Mouse (Mus musculus): ENCODE measurements around the gene Ppp1r14c. TPM values are rescaled to one million over a fixed set of nuclear protein-coding genes. Genes with fewer than 3 reads are reported as not detected.
"Not testable (repeated sequence)": the region's sequence is repeated elsewhere in the genome, so short reads cannot be mapped to it uniquely, and the experiment has no call there.

The Ppp1r14c gene
- polyA plus RNA-seq, 1 experiment from 2014 or later = 0.19 TPM

DNA sequence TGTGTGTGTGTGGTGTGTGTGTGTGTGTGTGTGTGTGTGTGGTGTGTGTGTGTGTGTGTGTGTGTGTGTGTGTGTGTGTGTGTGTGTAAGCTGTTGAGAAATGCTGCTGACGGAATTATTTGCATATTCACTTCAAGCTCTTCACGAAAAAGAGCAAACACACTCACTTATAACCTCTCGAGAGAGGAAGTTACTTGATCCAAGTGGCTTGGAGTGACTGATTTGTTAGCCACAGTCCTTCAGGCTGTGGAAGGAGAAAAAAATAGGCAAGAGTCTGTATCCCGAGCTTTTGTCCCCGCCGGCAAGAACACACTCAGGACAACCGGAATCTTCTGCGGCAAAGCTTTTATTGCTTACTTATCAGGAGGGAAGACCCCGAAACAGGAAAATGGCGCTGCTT, 80.9 kb downstream of the Ppp1r14c start:
- H3K36me3 ChIP-seq, H3K9ac ChIP-seq: not testable (repeated sequence)
- WGBS (ENCODE audit: insufficient replicate concordance) = 79% methylated on average over 10 of the region's 10 CpGs

DNA sequence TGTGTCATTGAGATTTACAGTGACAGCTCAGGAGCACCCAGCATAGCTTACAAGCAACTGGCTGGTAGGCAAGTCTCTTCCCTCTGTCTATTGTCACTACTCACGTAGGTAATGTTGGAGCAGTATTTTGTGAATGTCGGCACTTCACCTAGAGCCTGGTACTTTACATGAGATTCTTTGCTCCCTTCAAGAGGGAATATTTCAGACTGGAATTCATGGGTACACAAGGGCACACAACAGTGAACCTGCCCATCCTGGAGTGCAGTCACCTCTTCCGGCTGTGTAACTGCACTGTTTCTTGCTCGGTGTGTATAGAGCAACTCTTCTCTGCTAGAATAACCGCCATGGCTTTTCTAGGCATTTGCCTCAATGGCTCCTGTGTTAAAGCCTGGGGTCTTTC, 82.8 kb downstream of the Ppp1r14c start:
- Histone ChIP-seq H3K9me3 (replicated peaks) (no peaks in the 10 kb centered on the region), H3K4me1 (no peaks in the 10 kb centered on the region), H3K4me3 (no peak overlapping the region), H3K4me2 (no peak overlapping the region), H3K9ac (no peak overlapping the region), H3K27ac (no peak overlapping the region), H3K36me3 (no peaks in the 10 kb centered on the region), H3K27me3 (replicated peaks) (no peaks in the 10 kb centered on the region)
- ATAC-seq = no peak
- WGBS (ENCODE audit: insufficient replicate concordance) = 79% methylated on average over 5 of the region's 5 CpGs

More for the DNA sequence above, 80.9 kb downstream of the Ppp1r14c start:
- not testable (repeated sequence) for H3K4me3 ChIP-seq; H3K9me3 ChIP-seq (replicated peaks); H3K4me1 ChIP-seq; H3K4me2 ChIP-seq; ATAC-seq; H3K27ac ChIP-seq; H3K27me3 ChIP-seq (replicated peaks)

DNA sequence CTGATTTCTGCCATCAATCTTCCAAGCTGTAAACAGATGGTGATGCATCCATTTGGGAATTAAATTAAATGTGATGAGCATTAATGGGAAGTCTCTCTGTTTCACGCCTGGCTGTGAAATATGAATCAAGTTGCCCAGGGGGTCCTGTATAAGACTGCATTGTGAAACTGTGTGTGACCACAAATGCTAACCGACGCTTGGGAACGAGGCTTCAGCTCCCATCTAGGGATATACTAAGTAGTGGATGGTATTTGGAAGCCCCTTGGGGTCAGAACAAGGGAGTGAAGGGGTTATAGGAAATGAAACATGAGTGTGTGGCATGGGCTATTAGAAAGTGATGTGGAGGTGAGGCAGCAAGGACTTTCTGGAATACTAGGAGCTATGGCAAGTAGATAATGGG, 86.1 kb downstream of the Ppp1r14c start:
- ATAC-seq = no peak
- Histone ChIP-seq H3K4me3 (no peak overlapping the region), H3K9ac (no peak overlapping the region), H3K27ac (no peak overlapping the region), H3K4me1 (no peaks in the 10 kb centered on the region), H3K4me2 (no peak overlapping the region), H3K27me3 (replicated peaks) (no peaks in the 10 kb centered on the region), H3K36me3 (no peaks in the 10 kb centered on the region), H3K9me3 (replicated peaks) (no peaks in the 10 kb centered on the region)
- WGBS (ENCODE audit: insufficient replicate concordance) = 56% methylated on average over 4 of the region's 4 CpGs

DNA sequence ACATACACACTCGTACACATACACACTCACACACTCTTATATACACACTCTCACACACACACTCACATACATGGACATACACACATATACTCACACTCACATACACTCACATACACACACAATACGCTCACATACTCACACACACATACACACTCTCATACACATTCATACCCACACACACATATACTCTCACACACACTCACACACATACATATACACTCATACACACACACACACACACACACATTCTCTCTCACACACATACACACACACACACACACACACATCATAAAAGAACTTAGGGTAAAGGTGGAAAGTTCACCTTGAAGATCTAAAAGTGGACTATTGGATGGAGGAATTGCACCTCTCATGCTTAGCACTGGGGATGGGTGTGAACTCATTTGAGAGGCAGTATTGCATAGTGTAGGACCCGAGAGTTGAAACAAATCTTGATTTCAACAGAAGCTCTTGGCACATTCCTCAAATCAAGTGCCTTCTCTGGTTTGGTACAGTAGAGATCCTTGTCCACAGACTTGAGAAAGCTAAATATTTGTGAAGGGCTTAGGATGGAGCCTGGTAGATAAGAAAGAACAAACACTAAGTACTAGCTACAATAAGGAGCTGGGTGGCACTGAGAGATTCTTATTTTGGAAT, 87.1 kb downstream of the Ppp1r14c start:
- 48% methylated on average over 3 of the region's 3 CpGs for WGBS (ENCODE audit: insufficient replicate concordance)
- H3K27me3 ChIP-seq (replicated peaks) = no peaks in the 10 kb centered on the region
- no peaks in the 10 kb centered on the region for H3K36me3 ChIP-seq

DNA sequence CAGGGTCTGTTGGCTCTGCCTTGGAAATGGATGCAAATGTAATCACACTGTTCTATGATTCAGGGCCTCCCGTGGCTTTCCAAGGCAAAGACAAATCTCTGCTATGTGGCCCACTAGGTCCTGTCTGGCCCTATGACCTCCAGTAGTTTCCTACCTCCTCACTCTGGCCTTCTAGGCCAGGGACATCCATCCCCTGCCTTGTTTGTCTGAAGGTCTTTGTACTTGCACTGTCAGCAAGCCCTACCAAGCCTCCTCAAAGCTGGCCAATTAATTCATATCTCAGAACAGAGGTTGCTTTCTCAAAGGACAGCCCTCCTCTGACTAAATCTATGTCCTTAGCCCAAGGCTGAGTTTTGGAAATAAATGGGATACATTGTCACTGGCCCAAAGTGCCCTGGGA, 92.8 kb downstream of the Ppp1r14c start:
- Histone ChIP-seq H3K4me2 (no peak overlapping the region), H3K9ac (no peak overlapping the region), H3K36me3 (no peaks in the 10 kb centered on the region), H3K27ac (no peak overlapping the region), H3K4me3 (no peak overlapping the region), H3K27me3 (replicated peaks) (no peaks in the 10 kb centered on the region), H3K4me1 (no peaks in the 10 kb centered on the region), H3K9me3 (replicated peaks) (no peaks in the 10 kb centered on the region)
- no peak for ATAC-seq
- 52% methylated on average over 1 of the region's 1 CpGs for WGBS (ENCODE audit: insufficient replicate concordance)

More for the DNA sequence above, 87.1 kb downstream of the Ppp1r14c start:
- H3K4me2 ChIP-seq = no peak overlapping the region
- no peaks in the 10 kb centered on the region for H3K9me3 ChIP-seq (replicated peaks)
- ATAC-seq = no peak
- H3K4me1 ChIP-seq = no peaks in the 10 kb centered on the region
- no peak overlapping the region for H3K27ac ChIP-seq
- H3K4me3 ChIP-seq = no peak overlapping the region
- H3K9ac ChIP-seq = no peak overlapping the region

DNA sequence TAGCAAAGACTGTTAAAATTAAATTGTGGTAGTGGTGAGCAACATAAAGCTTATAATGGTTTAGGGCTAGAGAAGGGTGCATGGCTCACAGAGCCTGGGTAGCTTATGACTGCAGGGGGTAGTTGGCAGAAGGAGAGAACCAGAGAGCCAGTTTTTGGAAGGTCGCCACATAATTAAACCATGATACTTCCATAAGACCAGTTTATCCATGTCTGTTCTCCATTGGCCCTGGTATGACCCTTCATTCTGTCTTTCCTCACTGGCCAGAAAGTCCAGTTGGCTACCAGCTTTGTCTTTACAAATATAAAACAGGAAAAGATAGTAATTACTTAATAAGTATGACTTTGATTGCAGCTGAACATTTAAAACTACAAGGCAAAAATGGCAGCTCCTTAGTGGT, 95.0 kb downstream of the Ppp1r14c start:
- H3K27ac ChIP-seq = no peak overlapping the region
- H3K4me1 ChIP-seq = no peaks in the 10 kb centered on the region
- WGBS (ENCODE audit: insufficient replicate concordance) = 61% methylated on average over 1 of the region's 1 CpGs
- H3K4me2 ChIP-seq = no peak overlapping the region
- no peak overlapping the region for H3K9ac ChIP-seq
- no peaks in the 10 kb centered on the region for H3K27me3 ChIP-seq (replicated peaks)
- H3K9me3 ChIP-seq (replicated peaks) = no peaks in the 10 kb centered on the region
- H3K4me3 ChIP-seq = no peak overlapping the region
- ATAC-seq = no peak
- no peaks in the 10 kb centered on the region for H3K36me3 ChIP-seq

DNA sequence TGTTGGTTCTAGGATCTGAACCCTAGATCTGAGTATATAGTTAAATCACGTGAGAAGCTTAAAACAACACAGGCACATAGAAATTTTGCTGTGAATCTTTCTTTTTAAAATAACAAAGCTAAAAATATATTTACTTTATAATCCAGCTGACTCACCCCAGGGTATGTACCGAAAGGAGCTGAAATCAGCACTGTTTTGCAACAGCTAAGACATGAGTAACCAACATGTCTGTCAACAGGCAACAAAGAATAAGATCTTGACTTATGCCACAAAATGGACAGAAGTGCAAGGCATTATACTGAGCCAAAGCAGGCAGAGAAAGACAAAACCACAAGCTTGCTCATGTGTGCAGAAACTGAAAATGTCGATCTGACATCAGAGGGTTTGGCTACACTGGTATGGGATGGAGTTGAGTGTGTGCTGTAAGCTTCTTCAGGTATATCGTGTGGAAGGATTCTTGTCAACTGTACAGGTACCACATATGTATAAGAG, 100.3 kb downstream of the Ppp1r14c start:
- Histone ChIP-seq H3K4me3 (no peak overlapping the region), H3K9ac (no peak overlapping the region), H3K4me1 (no peaks in the 10 kb centered on the region), H3K27ac (no peak overlapping the region), H3K27me3 (replicated peaks) (no peaks in the 10 kb centered on the region), H3K9me3 (replicated peaks) (no peaks in the 10 kb centered on the region), H3K36me3 (no peaks in the 10 kb centered on the region), H3K4me2 (no peak overlapping the region)
- no peak for ATAC-seq
- WGBS (ENCODE audit: insufficient replicate concordance) = 67% methylated on average over 4 of the region's 4 CpGs

DNA sequence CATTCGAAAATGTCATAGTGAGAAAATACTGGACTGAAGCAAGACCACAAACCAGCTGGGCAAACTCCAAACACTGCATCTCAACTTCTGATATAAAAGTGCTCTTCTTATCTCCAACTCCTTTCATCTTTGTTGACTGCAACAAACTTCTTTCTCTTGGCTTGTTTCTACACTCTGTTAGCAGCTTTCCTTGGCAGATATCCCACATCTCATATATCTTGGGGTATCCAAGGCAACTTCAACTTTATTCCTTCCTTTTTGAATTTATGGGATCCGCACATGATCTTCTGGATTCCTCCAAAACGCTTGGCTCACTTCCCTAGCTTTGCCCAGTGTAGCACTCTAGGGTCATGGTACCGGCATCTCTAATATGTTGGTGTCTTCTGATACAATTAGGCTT, 102.7 kb downstream of the Ppp1r14c start:
- H3K4me1 ChIP-seq = no peaks in the 10 kb centered on the region
- no peaks in the 10 kb centered on the region for H3K9me3 ChIP-seq (replicated peaks)
- no peak overlapping the region for H3K4me3 ChIP-seq
- WGBS (ENCODE audit: insufficient replicate concordance) = 65% methylated on average over 4 of the region's 4 CpGs
- no peaks in the 10 kb centered on the region for H3K36me3 ChIP-seq
- no peaks in the 10 kb centered on the region for H3K27me3 ChIP-seq (replicated peaks)
- H3K9ac ChIP-seq = no peak overlapping the region
- no peak for ATAC-seq
- H3K27ac ChIP-seq = no peak overlapping the region
- no peak overlapping the region for H3K4me2 ChIP-seq

DNA sequence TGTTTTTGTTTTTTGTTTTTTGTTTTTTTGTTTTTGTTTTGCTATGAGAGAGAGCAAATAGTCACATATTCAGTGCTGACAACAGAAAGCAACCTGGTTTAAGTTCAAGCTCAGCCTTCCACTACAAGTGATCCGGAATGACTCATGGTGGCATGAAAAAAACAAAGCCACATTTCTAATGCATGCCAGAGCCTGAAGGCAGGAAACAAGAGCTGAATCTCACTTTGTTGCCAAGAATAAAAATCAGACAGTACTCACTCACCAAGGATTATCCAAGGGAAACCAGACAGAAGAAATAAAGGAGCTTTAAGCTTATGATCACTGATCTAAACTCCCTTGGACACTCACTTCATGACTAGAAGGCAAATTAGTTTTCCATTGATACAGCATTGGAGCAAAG, 110.8 kb downstream of the Ppp1r14c start:
- Histone ChIP-seq H3K4me3 (no peak overlapping the region), H3K9me3 (replicated peaks) (no peaks in the 10 kb centered on the region), H3K4me2 (no peak overlapping the region), H3K9ac (no peak overlapping the region), H3K27me3 (replicated peaks) (no peaks in the 10 kb centered on the region), H3K27ac (no peak overlapping the region), H3K4me1 (no peaks in the 10 kb centered on the region), H3K36me3 (no peaks in the 10 kb centered on the region)
- WGBS (ENCODE audit: insufficient replicate concordance) = 59% methylated on average over 1 of the region's 1 CpGs
- ATAC-seq = no peak

DNA sequence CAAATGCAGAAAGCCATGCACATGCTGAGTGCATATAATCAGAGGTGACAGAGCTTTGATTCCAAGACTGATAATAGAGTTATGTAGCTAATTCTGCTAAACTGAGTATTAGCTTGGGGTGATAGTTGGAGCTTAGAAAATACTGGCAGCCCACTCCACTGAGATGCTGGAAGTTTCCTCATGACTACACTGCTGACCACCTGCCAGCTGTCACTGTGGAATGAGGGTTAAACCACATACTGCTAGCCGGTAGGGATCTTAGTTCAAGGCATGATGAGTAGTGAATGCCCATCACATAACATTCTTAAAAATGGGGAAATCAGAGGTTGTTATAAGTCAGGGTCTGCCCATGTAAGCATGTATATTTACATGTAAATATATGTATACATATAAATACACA, 113.9 kb downstream of the Ppp1r14c start:
- Histone ChIP-seq H3K9me3 (replicated peaks) (no peaks in the 10 kb centered on the region), H3K4me2 (no peak overlapping the region), H3K27me3 (replicated peaks) (no peaks in the 10 kb centered on the region), H3K27ac (no peak overlapping the region), H3K36me3 (no peaks in the 10 kb centered on the region), H3K4me3 (no peak overlapping the region), H3K9ac (no peak overlapping the region), H3K4me1 (no peaks in the 10 kb centered on the region)
- no peak for ATAC-seq
- WGBS (ENCODE audit: insufficient replicate concordance) = 79% methylated on average over 1 of the region's 1 CpGs

DNA sequence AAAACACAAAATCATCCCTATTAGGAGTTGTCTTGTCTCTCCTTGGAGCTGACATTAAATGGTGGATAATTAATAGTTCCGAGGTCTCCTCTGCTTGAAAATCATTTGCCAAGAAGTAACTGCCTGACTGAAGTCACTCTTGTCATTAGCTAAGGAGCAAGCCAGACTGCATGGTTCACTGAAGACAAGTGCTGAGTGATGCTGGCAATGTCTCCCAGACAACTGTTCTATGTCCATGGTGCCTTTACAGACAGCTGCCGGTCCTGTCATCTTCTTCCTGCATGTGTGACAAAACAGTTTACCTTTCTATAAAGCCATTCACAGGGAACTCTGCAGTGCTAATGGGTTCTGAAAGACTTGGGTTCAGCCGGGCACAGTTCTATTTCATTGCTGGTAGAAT, 124.2 kb downstream of the Ppp1r14c start:
- no peak for ATAC-seq
- Histone ChIP-seq H3K4me1 (no peaks in the 10 kb centered on the region), H3K27ac (no peak overlapping the region), H3K27me3 (replicated peaks) (no peaks in the 10 kb centered on the region), H3K4me3 (no peak overlapping the region), H3K9me3 (replicated peaks) (no peaks in the 10 kb centered on the region), H3K9ac (no peak overlapping the region), H3K4me2 (no peak overlapping the region), H3K36me3 (no peaks in the 10 kb centered on the region)
- WGBS (ENCODE audit: insufficient replicate concordance) = 65% methylated on average over 3 of the region's 3 CpGs

DNA sequence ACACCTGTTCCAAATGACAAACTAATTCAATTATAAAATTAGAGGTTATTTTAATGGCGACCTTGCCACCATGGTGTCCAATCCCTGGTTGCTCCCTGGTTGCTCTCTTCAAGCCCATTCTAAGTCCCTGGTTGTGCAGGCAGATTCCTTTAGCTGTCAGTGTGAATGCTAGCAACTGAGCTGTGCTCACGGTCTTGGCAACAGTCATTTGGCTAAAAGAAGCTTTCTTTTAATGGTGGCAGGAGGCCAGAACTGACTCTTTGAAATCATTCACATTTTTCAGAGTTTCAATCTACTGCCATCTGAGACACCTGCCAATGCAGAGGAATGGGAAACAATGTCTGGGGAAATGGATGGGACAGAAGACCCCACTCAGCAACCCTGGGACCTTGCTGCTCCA, 130.9 kb downstream of the Ppp1r14c start:
- H3K4me3 ChIP-seq = no peak overlapping the region
- H3K9ac ChIP-seq = no peak overlapping the region
- no peaks in the 10 kb centered on the region for H3K36me3 ChIP-seq
- H3K4me2 ChIP-seq = no peak overlapping the region
- H3K27me3 ChIP-seq (replicated peaks) = no peaks in the 10 kb centered on the region
- H3K27ac ChIP-seq = no peak overlapping the region
- no peak for ATAC-seq
- H3K9me3 ChIP-seq (replicated peaks) = no peaks in the 10 kb centered on the region
- WGBS (ENCODE audit: insufficient replicate concordance) = 50% methylated on average over 2 of the region's 2 CpGs
- H3K4me1 ChIP-seq = no peaks in the 10 kb centered on the region

DNA sequence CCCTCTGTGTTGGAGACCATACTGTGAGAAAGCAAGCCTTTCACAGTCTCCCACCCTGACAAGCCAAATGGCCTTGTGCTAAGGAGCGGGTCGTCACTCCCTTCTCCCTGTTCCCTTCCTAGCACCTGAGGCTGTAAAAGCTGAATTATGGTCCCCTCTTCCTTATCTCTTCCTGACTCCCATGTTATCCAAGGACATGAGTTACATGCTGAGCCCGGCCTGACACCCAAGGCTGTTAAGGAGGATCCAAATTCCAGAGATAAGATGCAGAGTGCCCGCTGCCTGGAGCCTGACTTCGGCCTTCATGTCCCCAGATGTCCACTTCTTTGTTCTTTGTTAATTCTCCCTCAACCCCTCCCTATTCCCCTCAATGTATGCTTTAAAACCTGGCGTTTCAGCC, 135.0 kb downstream of the Ppp1r14c start:
- WGBS (ENCODE audit: insufficient replicate concordance) = 64% methylated on average over 6 of the region's 6 CpGs
- not testable (repeated sequence) for H3K4me3 ChIP-seq; H3K27ac ChIP-seq; H3K27me3 ChIP-seq (replicated peaks); H3K9me3 ChIP-seq (replicated peaks); H3K9ac ChIP-seq; ATAC-seq; H3K4me1 ChIP-seq; H3K4me2 ChIP-seq; H3K36me3 ChIP-seq
